Mouse (Mus musculus) hindbrain, embryonic 14.5 days (tissue): ENCODE data around the gene Krt9. TPM values are rescaled to one million over a fixed set of nuclear protein-coding genes. Genes with fewer than 3 reads are reported as not detected.

Source experiments
- ATAC-seq: fragments of 200-750 bp; cut with Nextera tagmentation; 2 replicates; pipeline ENCODE4 v1.8.0; 2017; ENCODE audit warnings: moderate number of reproducible peaks, mild to moderate bottlenecking, moderate TSS enrichment, moderate library complexity; ENCODE audit not compliant: low FRiP score
- DNase-seq: peaks from one replicate; pipeline ENCODE4 v3.0.0-alpha.2; 2015; ENCODE audit warnings: low spot score
- H3K27ac ChIP-seq: fragments of 300-500 bp; sonication (generic); 2 replicates; pipeline ENCODE4 v1.5.1; 2014; ENCODE audit warnings: mild to moderate bottlenecking, moderate library complexity
- H3K27me3 ChIP-seq: fragments of 300-500 bp; sonication (generic); 2 replicates; pipeline ENCODE4 v1.6.1; 2014; ENCODE audit warnings: mild to moderate bottlenecking, low read length, mixed read lengths; ENCODE audit not compliant: control insufficient read depth, insufficient read depth
- H3K36me3 ChIP-seq: fragments of 300-500 bp; sonication (generic); replicated peaks from 2 replicates; pipeline ENCODE4 v1.6.1; 2014; ENCODE audit not compliant: control insufficient read depth, insufficient read depth
- H3K4me1 ChIP-seq: fragments of 300-500 bp; sonication (generic); replicated peaks from 2 replicates; pipeline ENCODE4 v1.6.1; 2014; ENCODE audit warnings: antibody characterized with exemption, low read length, mixed read lengths; ENCODE audit not compliant: control insufficient read depth, insufficient read depth
- H3K4me2 ChIP-seq: fragments of 300-500 bp; sonication (generic); replicated peaks from 2 replicates; pipeline ENCODE4 v1.6.1; 2014; ENCODE audit warnings: mild to moderate bottlenecking, moderate library complexity
- H3K4me3 ChIP-seq: fragments of 300-500 bp; sonication (generic); replicated peaks from 2 replicates; pipeline ENCODE4 v1.5.1; 2014; ENCODE audit warnings: mild to moderate bottlenecking, low read length
- H3K9ac ChIP-seq: fragments of 300-500 bp; sonication (generic); 2 replicates; pipeline ENCODE4 v1.6.1; 2014
- H3K9me3 ChIP-seq: fragments of 300-500 bp; sonication (generic); 2 replicates; pipeline ENCODE4 v1.6.1; 2016; ENCODE audit warnings: low read length; ENCODE audit not compliant: control insufficient read depth
- WGBS: fragments of 180-500 bp; shearing (Covaris S2); extraction: QIAGEN DNeasy Blood & Tissue Kit; methylation state at CpG from one replicate; pipeline ENCODE4 v1.1.7; 2014; 5-methylcytosine and 5-hydroxymethylcytosine counted together
- polyA plus RNA-seq: library from polyadenylated mRNA; unstranded; fragments of >200 nt; fragmentation: Nextera tagmentation; extraction: Ambion mirVana; gene quantifications from 2 replicates; pipeline ENCODE4 v1.2.1, GENCODE M21; 2014

Krt9 gene
- polyA plus RNA-seq, 1 experiment from 2014 or later, result not detected

GRCm38 (mm10) chr11:100198666-100199065, 5.6 kb upstream of the Krt9 start:
- Histone ChIP-seq H3K4me1 (no peaks in the 10 kb centered on the region), H3K4me3 (no peak overlapping the region), H3K27me3 (no peaks in the 10 kb centered on the region), H3K9ac (no peak overlapping the region), H3K27ac (no peak overlapping the region), H3K9me3 (no peaks in the 10 kb centered on the region), H3K4me2 (no peak overlapping the region), H3K36me3 (no peaks in the 10 kb centered on the region)
- DNase-seq (no peak), ATAC-seq (no peak)
- 85% methylated on average over 4 of the region's 4 CpGs for WGBS

GRCm38 (mm10) chr11:100191820-100192219, 1.2 kb downstream of the Krt9 start:
- WGBS, result 93% methylated on average over 3 of the region's 3 CpGs
- no peaks in the 10 kb centered on the region for H3K4me1 ChIP-seq
- no peaks in the 10 kb centered on the region for H3K27me3 ChIP-seq
- no peaks in the 10 kb centered on the region for H3K9me3 ChIP-seq
- H3K4me3 ChIP-seq, result no peak overlapping the region
- no peak for DNase-seq
- no peaks in the 10 kb centered on the region for H3K36me3 ChIP-seq
- H3K27ac ChIP-seq, result no peak overlapping the region
- no peak overlapping the region for H3K9ac ChIP-seq
- no peak overlapping the region for H3K4me2 ChIP-seq
- ATAC-seq, result no peak

- Histone ChIP-seq H3K4me2 (no peak overlapping the region), H3K9me3 (no peaks in the 10 kb centered on the region), H3K9ac (no peak overlapping the region), H3K27me3 (no peaks in the 10 kb centered on the region), H3K27ac (no peak overlapping the region), H3K4me3 (no peak overlapping the region), H3K4me1 (no peaks in the 10 kb centered on the region), H3K36me3 (no peaks in the 10 kb centered on the region)
- no peak for DNase-seq
- WGBS, result 83% methylated on average over 8 of the region's 8 CpGs
- ATAC-seq, result no peak
Observed at GRCm38 (mm10) chr11:100186736-100187135, 6.3 kb downstream of the Krt9 start.

- WGBS, result 81% methylated on average over 7 of the region's 7 CpGs
- H3K4me3 ChIP-seq, result no peak overlapping the region
- no peaks in the 10 kb centered on the region for H3K36me3 ChIP-seq
- no peak overlapping the region for H3K4me2 ChIP-seq
- no peaks in the 10 kb centered on the region for H3K9me3 ChIP-seq
- H3K4me1 ChIP-seq, result no peaks in the 10 kb centered on the region
- ATAC-seq, result no peak
- no peak overlapping the region for H3K27ac ChIP-seq
- H3K9ac ChIP-seq, result no peak overlapping the region
- DNase-seq, result no peak
- H3K27me3 ChIP-seq, result no peaks in the 10 kb centered on the region
Observed at GRCm38 (mm10) chr11:100181725-100182124, 11.3 kb downstream of the Krt9 start.

GRCm38 (mm10) chr11:100179260-100179659, 13.8 kb downstream of the Krt9 start:
- Histone ChIP-seq H3K4me2 (no peak overlapping the region), H3K27me3 (no peaks in the 10 kb centered on the region), H3K36me3 (no peaks in the 10 kb centered on the region), H3K4me1 (no peaks in the 10 kb centered on the region), H3K4me3 (no peak overlapping the region), H3K27ac (no peak overlapping the region), H3K9me3 (no peaks in the 10 kb centered on the region), H3K9ac (no peak overlapping the region)
- DNase-seq (no peak), ATAC-seq (no peak)
- 91% methylated on average over 3 of the region's 3 CpGs for WGBS

GRCm38 (mm10) chr11:100178307-100178706, 14.7 kb downstream of the Krt9 start:
- Histone ChIP-seq H3K9ac (no peak overlapping the region), H3K36me3 (no peaks in the 10 kb centered on the region), H3K9me3 (no peaks in the 10 kb centered on the region), H3K4me1 (no peaks in the 10 kb centered on the region), H3K27ac (no peak overlapping the region), H3K27me3 (no peaks in the 10 kb centered on the region), H3K4me2 (no peak overlapping the region), H3K4me3 (no peak overlapping the region)
- ATAC-seq (no peak), DNase-seq (no peak)
- WGBS, result 62% methylated on average over 5 of the region's 5 CpGs

- ATAC-seq, result no peak
- H3K4me3 ChIP-seq, result no peak overlapping the region
- no peak overlapping the region for H3K4me2 ChIP-seq
- DNase-seq, result no peak
- H3K4me1 ChIP-seq, result no peaks in the 10 kb centered on the region
- H3K27ac ChIP-seq, result no peak overlapping the region
- no peaks in the 10 kb centered on the region for H3K36me3 ChIP-seq
- H3K27me3 ChIP-seq, result no peaks in the 10 kb centered on the region
- 82% methylated on average over 9 of the region's 9 CpGs for WGBS
- no peaks in the 10 kb centered on the region for H3K9me3 ChIP-seq
- H3K9ac ChIP-seq, result no peak overlapping the region
Observed at GRCm38 (mm10) chr11:100176791-100177190, 16.3 kb downstream of the Krt9 start.

- no peak overlapping the region for H3K9ac ChIP-seq
- WGBS, result 35% methylated on average over 14 of the region's 14 CpGs
Observed at GRCm38 (mm10) chr11:100168765-100169762, 24.0 kb downstream of the Krt9 start.

GRCm38 (mm10) chr11:100168071-100168470, 25.0 kb downstream of the Krt9 start:
- no peak for DNase-seq
- WGBS, result 92% methylated on average over 8 of the region's 8 CpGs
- no peak for ATAC-seq
- Histone ChIP-seq H3K4me3 (no peak overlapping the region), H3K4me1 (no peaks in the 10 kb centered on the region), H3K36me3 (no peaks in the 10 kb centered on the region), H3K27me3 (no peaks in the 10 kb centered on the region), H3K9me3 (no peaks in the 10 kb centered on the region), H3K4me2 (no peak overlapping the region), H3K27ac (no peak overlapping the region), H3K9ac (no peak overlapping the region)

More at GRCm38 (mm10) chr11:100168765-100169762, 24.0 kb downstream of the Krt9 start:
- H3K4me1 ChIP-seq, result no peaks in the 10 kb centered on the region
- DNase-seq (peak; percentile 82), ATAC-seq (no peak)
- H3K27me3 ChIP-seq, result no peaks in the 10 kb centered on the region
- H3K36me3 ChIP-seq, result no peaks in the 10 kb centered on the region
- H3K9me3 ChIP-seq, result no peaks in the 10 kb centered on the region
- H3K4me2 ChIP-seq, result no peak overlapping the region
- H3K27ac ChIP-seq, result no peak overlapping the region
- H3K4me3 ChIP-seq, result no peak overlapping the region
